Mouse (Mus musculus): ENCODE results near the gene Runx1.

DNA sequence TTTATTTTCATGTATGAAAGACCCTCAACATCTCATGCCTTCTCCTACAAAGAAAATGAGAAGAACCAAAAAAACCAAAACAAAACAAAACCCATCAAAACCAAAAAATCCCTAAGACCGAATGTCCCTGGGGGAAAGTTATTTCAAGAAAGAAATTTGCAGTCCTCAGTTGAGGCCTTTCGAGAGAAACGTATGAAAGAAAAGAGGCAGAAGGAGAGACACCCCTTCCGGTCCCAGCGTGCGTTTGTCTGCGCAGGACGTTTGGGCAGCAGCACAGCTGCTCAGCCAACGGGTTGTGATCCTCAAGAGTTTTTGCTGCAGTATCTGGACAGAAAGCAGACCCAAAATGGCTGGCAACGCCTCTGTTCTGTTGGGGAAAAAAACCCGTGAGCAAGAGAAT lies 223.4 kb downstream of the Runx1 start:
- no peak for TF ChIP-seq CTCF (IDR thresholded peaks at IDR 0.05)
- TF ChIP-seq EP300 (IDR thresholded peaks at IDR 0.05), result no peak
